Mouse (Mus musculus): ENCODE data around the gene Prpf8.

- TF ChIP-seq CTCF (IDR thresholded peaks at IDR 0.05; ENCODE audit: borderline replicate concordance, insufficient read depth, low read depth, low read length) = no peak
- TF ChIP-seq POLR2A (IDR thresholded peaks at IDR 0.05; ENCODE audit: borderline replicate concordance, insufficient read depth, low read length) = peak; percentile 79
Observed at GRCm38 (mm10) chr11:75486601-75487285, at the start of gene Prpf8.
